Mouse (Mus musculus) spleen, adult 2 months (tissue): ENCODE results near the gene Cyp46a1. TPM values are rescaled to one million over a fixed set of nuclear protein-coding genes. Genes with fewer than 3 reads are reported as not detected.
A peak's percentile ranks its signal among the peaks of the same experiment; 100 is the strongest.

ENCODE experiments used
- DNase-seq, 2 experiments: peaks; one replicate each; pipeline versions ENCODE4 v3.0.0 to v3.0.0-alpha.2; 2012 to 2021; ENCODE audit warnings: low spot score in 2 of 2, low read depth in 1 of 2
- H3K27ac ChIP-seq: fragments of 200-500 bp; 2 replicates; pipeline ENCODE4 v1.5.1; 2012; ENCODE audit warnings: low read length, inconsistent platforms; ENCODE audit not compliant: insufficient read depth
- H3K27me3 ChIP-seq: fragments of 200-500 bp; 2 replicates; pipeline ENCODE4 v1.6.1; 2012; ENCODE audit warnings: mild to moderate bottlenecking, moderate library complexity, low read length, inconsistent platforms; ENCODE audit not compliant: control insufficient read depth, insufficient read depth
- H3K36me3 ChIP-seq: fragments of 200-500 bp; 2 replicates; pipeline ENCODE4 v1.6.1; 2012; ENCODE audit warnings: mild to moderate bottlenecking, low read length, inconsistent platforms; ENCODE audit not compliant: control insufficient read depth, insufficient read depth
- H3K4me1 ChIP-seq: fragments of 200-500 bp; 2 replicates; pipeline ENCODE4 v1.6.1; 2011; ENCODE audit warnings: inconsistent platforms; ENCODE audit not compliant: control insufficient read depth, insufficient read depth, insufficient read length
- H3K4me3 ChIP-seq: fragments of 200-500 bp; 2 replicates; pipeline ENCODE4 v1.5.1; 2011; ENCODE audit warnings: mild to moderate bottlenecking, inconsistent platforms; ENCODE audit not compliant: insufficient read depth, insufficient read length; ENCODE audit errors: extremely low read depth
- CTCF ChIP-seq: fragments of 200-500 bp; IDR thresholded peaks from 2 replicates; pipeline ENCODE4 v1.5.1; 2011; ENCODE audit warnings: mild to moderate bottlenecking, inconsistent platforms; ENCODE audit not compliant: insufficient read depth, insufficient read length, insufficient replicate concordance; ENCODE audit errors: extremely low read depth
- POLR2A ChIP-seq: fragments of 200-500 bp; IDR thresholded peaks from 2 replicates; pipeline ENCODE4 v1.6.1; 2011; ENCODE audit warnings: low read depth, low read length, inconsistent platforms
- WGBS: fragments of 180-500 bp; shearing (Covaris S2); methylation state at CpG from one replicate; pipeline ENCODE4 v1.1.7; 2018; 5-methylcytosine and 5-hydroxymethylcytosine counted together
- polyA plus RNA-seq: library from polyadenylated mRNA; depleted of rRNA; stranded (reverse); fragments of >200 nt; gene quantifications from 2 replicates; pipeline ENCODE4 v1.2.3, GENCODE M21; 2012

The Cyp46a1 gene
- polyA plus RNA-seq, 1 experiment = 3.7 TPM

GRCm38 (mm10) chr12:108305812-108306794, 28.1 kb upstream of the Cyp46a1 start, which contains the start of gene Hhipl1:
Gene Hhipl1, plus strand, starts transcription at chr12:108306270.
- H3K27me3 ChIP-seq = peaks cover 6% of the 10 kb centered on the region
- no peak for DNase-seq
- WGBS = 6% methylated on average over 66 of the region's 67 CpGs
- H3K4me3 ChIP-seq = peak within 1 kb of the TSS; percentile 32; the same call in 1 of the 2 replicates
- H3K4me1 ChIP-seq = no peaks in the 10 kb centered on the region
- H3K27ac ChIP-seq = 0 out of 2 replicates have a peak within 1 kb of the TSS, but pooled peaks have one; percentile 24
- no peaks in the 10 kb centered on the region for H3K36me3 ChIP-seq
- TF ChIP-seq POLR2A = no peak
- TF ChIP-seq CTCF = no peak

GRCm38 (mm10) chr12:108307553-108307952, 26.6 kb upstream of the Cyp46a1 start:
- DNase-seq = peak in 1 of 2 experiments; percentile 25
- H3K36me3 ChIP-seq = no peaks in the 10 kb centered on the region
- no peaks in the 10 kb centered on the region for H3K4me1 ChIP-seq
- H3K27me3 ChIP-seq = peaks cover 6% of the 10 kb centered on the region
- WGBS = 22% methylated on average over 14 of the region's 14 CpGs
- no peak overlapping the region for H3K27ac ChIP-seq
- no peak overlapping the region for H3K4me3 ChIP-seq
- TF ChIP-seq CTCF = peak; percentile 63; the same call in 1 of the 2 replicates
- no peak for TF ChIP-seq POLR2A

GRCm38 (mm10) chr12:108308363-108308856, 25.8 kb upstream of the Cyp46a1 start:
- 89% methylated on average over 16 of the region's 16 CpGs for WGBS
- Histone ChIP-seq H3K27ac (no peak overlapping the region), H3K4me3 (no peak overlapping the region), H3K36me3 (no peaks in the 10 kb centered on the region), H3K27me3 (peaks cover 6% of the 10 kb centered on the region), H3K4me1 (no peaks in the 10 kb centered on the region)
- TF ChIP-seq CTCF (no peak), POLR2A (no peak)
- DNase-seq = no peak

- H3K27ac ChIP-seq = no peak overlapping the region
- 29% methylated on average over 7 of the region's 8 CpGs for WGBS
- no peaks in the 10 kb centered on the region for H3K36me3 ChIP-seq
- no peak for DNase-seq
- no peak for TF ChIP-seq POLR2A
- no peak for TF ChIP-seq CTCF
- no peaks in the 10 kb centered on the region for H3K4me1 ChIP-seq
- H3K27me3 ChIP-seq = peaks cover 6% of the 10 kb centered on the region
- H3K4me3 ChIP-seq = no peak overlapping the region
Measured at GRCm38 (mm10) chr12:108309116-108309794, 24.9 kb upstream of the Cyp46a1 start.

GRCm38 (mm10) chr12:108310041-108310440, 24.1 kb upstream of the Cyp46a1 start:
- 81% methylated on average over 4 of the region's 4 CpGs for WGBS
- no peak for DNase-seq

GRCm38 (mm10) chr12:108310456-108311027, 23.6 kb upstream of the Cyp46a1 start:
- Histone ChIP-seq H3K4me3 (no peak overlapping the region), H3K27ac (no peak overlapping the region), H3K27me3 (peaks cover 6% of the 10 kb centered on the region), H3K4me1 (no peaks in the 10 kb centered on the region), H3K36me3 (no peaks in the 10 kb centered on the region)
- TF ChIP-seq POLR2A = no peak
- TF ChIP-seq CTCF = no peak
- DNase-seq = no peak
- 61% methylated on average over 7 of the region's 7 CpGs for WGBS

More at GRCm38 (mm10) chr12:108310041-108310440, 24.1 kb upstream of the Cyp46a1 start:
- Histone ChIP-seq H3K27ac (no peak overlapping the region), H3K4me1 (no peaks in the 10 kb centered on the region), H3K4me3 (no peak overlapping the region), H3K27me3 (peaks cover 6% of the 10 kb centered on the region), H3K36me3 (no peaks in the 10 kb centered on the region)
- TF ChIP-seq CTCF (no peak), POLR2A (no peak)
